Mouse (Mus musculus) cerebellum, adult 9-11 months (tissue): ENCODE measurements around the gene Prune2.

ENCODE experiments used
- DNase-seq: peaks from one replicate; pipeline ENCODE4 v3.0.0; 2022

Prune2 gene

GRCm38 (mm10) chr19:17271179-17271622 lies 315.3 kb downstream of the Prune2 start:
- DNase-seq: no peak

- DNase-seq: no peak
These were observed 317.1 kb downstream of the Prune2 start for GRCm38 (mm10) chr19:17272988-17273387.
